Mouse (Mus musculus): ENCODE measurements at regions not wholly inside any gene's neighbourhood (a gene's known extent, or its start where the extent isn't known, plus 50 kb on each side); places are given as distances from the start of the nearest gene placed in this dataset.

DNA sequence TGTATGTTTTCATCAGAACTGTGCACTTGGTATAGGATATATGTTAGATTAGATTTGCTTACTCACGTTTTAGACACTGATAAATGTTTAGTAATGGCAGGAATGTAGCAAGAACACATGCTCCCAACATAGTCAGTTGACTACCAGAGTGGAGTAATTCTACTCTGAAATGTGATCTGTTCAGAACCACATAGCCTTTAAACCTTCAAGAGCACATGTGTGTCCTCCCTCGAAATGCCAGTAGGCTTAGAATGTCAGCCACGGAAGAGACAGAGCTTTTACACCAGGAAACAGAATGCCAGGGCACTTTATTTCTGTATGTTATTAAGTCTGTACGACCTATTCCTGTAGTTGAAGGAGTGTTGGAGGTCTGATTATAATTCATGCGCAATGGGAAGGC, 51.3 kb upstream of the Cd28 start:
- Histone ChIP-seq H3K36me3 (ENCODE audit: control insufficient read depth in 1 of 2, insufficient read depth in 2 of 2, low read length in 2 of 2) (no peaks in the 10 kb centered on the region), H3K9me3 (replicated peaks; ENCODE audit: insufficient read depth, low read length) (no peaks in the 10 kb centered on the region), H3K27me3 (ENCODE audit: control insufficient read depth in 1 of 2, insufficient read depth in 2 of 2, low read length in 2 of 2) (no peaks in the 10 kb centered on the region; a peak in 1 of 4 replicates), H3K79me2 (ENCODE audit: control insufficient read depth, insufficient read depth, low read length, poor library complexity) (no peaks in the 10 kb centered on the region), H3K4me1 (ENCODE audit: control insufficient read depth in 1 of 2, insufficient read depth in 2 of 2, low read length in 2 of 2) (no peaks in the 10 kb centered on the region), H3K9ac (ENCODE audit: control insufficient read depth, low read depth, low read length, poor library complexity, severe bottlenecking) (no peak overlapping the region), H3K27ac (ENCODE audit: control insufficient read depth, low read depth, low read length) (no peak overlapping the region), H3K4me3 (ENCODE audit: control insufficient read depth in 1 of 2, insufficient read depth in 1 of 2, low read depth in 2 of 2, low read length in 2 of 2) (no peak overlapping the region)
- TF ChIP-seq ZNF384 (IDR thresholded peaks at IDR 0.05; ENCODE audit: low read depth, low read length) (no peak), MEF2A (IDR thresholded peaks at IDR 0.05; ENCODE audit: extremely low read depth, insufficient replicate concordance, low read depth, low read length, poor library complexity, severe bottlenecking) (no peak), MYC (IDR thresholded peaks at IDR 0.05; ENCODE audit: low read depth, low read length) (no peak), GATA1 (IDR thresholded peaks at IDR 0.05; ENCODE audit: low read depth, low read length) (no peak), MAX (IDR thresholded peaks at IDR 0.05; ENCODE audit: low read length) (no peak), ELF1 (IDR thresholded peaks at IDR 0.05; ENCODE audit: low read depth, low read length) (no peak), TAL1 (IDR thresholded peaks at IDR 0.05; ENCODE audit: low read length) (no peak), CHD1 (IDR thresholded peaks at IDR 0.05; ENCODE audit: low read depth, low read length) (no peak)
- DNase-seq (ENCODE audit: low read depth, low spot score), result no peak

DNA sequence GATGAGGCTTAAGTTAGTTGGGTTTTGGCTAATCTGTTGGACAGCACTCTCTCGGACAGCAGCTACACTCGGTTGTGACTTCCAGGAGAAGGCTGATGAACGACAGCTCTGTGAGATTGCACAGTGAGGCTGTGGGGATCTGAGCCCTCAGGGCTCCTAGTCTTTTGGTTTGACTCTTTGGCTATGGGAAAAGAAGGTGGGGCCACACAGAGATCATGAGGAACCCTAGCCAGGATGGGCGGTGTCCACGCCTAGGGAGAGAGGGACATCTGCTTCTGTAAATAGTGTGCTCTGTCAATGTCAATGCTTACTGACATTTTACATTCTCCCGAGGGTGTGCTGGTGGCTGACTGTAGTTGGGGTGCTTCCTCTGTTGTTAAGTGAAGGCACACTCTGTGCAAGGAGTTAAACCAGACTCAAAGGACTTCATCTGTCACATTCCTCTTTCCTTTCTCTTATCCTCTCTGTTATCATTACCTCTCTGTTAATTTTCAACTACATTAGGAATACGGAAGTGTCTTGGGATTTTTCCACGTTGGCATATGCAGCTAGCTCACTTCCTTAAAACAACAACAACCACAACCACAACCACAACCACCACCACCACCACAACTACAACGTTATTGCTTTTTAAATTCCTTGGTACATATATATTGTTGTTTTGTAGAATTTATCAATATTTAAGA, 54.2 kb upstream of the Cd28 start:
- H3K9me3 ChIP-seq (replicated peaks; ENCODE audit: insufficient read depth, low read length), result no peaks in the 10 kb centered on the region

DNA sequence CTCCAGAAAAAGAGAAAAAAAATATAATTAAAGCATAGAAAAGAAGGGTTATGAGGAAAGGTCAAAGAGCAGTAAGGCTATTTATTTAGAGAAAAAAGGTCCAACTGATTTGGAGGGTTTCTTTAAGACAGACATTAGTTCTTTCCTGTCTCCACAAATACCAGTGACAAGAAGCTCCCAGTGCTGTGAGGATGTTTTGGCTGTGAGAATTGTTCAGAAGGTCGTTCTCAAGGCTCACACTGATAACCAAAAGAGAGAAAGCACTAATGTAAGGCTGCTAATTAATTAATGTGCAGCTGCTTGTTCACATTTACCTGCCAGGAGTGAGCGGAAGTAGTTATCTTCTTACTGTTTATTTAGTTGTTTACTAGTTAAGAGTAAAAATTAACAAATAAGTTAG, 54.7 kb upstream of the Cd28 start:
- Histone ChIP-seq H3K9me3 (replicated peaks; ENCODE audit: insufficient read depth, low read length) (no peaks in the 10 kb centered on the region), H3K9ac (ENCODE audit: control insufficient read depth, low read depth, low read length, poor library complexity, severe bottlenecking) (no peak overlapping the region), H3K36me3 (ENCODE audit: control insufficient read depth in 1 of 2, insufficient read depth in 2 of 2, low read length in 2 of 2) (no peaks in the 10 kb centered on the region), H3K4me1 (ENCODE audit: control insufficient read depth in 1 of 2, insufficient read depth in 2 of 2, low read length in 2 of 2) (no peaks in the 10 kb centered on the region), H3K4me3 (ENCODE audit: control insufficient read depth in 1 of 2, insufficient read depth in 1 of 2, low read depth in 2 of 2, low read length in 2 of 2) (no peak overlapping the region), H3K27me3 (ENCODE audit: control insufficient read depth in 1 of 2, insufficient read depth in 2 of 2, low read length in 2 of 2) (no peaks in the 10 kb centered on the region; a peak in 1 of 4 replicates), H3K79me2 (ENCODE audit: control insufficient read depth, insufficient read depth, low read length, poor library complexity) (no peaks in the 10 kb centered on the region), H3K27ac (ENCODE audit: control insufficient read depth, low read depth, low read length) (no peak overlapping the region)
- TF ChIP-seq MAFK (IDR thresholded peaks at IDR 0.05; ENCODE audit: borderline replicate concordance, low read depth, low read length) (no peak), EP300 (IDR thresholded peaks at IDR 0.05; ENCODE audit: low read depth in 1 of 2, low read length in 2 of 2) (no peak), HCFC1 (IDR thresholded peaks at IDR 0.05; ENCODE audit: low read depth, low read length) (no peak), KAT2A (conservative IDR thresholded peaks at IDR 0.05; ENCODE audit: low read depth, low read length) (no peak), POLR2AphosphoS2 (IDR thresholded peaks at IDR 0.05; ENCODE audit: low read length) (no peak), MYB (IDR thresholded peaks at IDR 0.05; ENCODE audit: low read depth, low read length) (no peak), TAL1 (IDR thresholded peaks at IDR 0.05; ENCODE audit: low read length) (no peak), E2F4 (IDR thresholded peaks at IDR 0.05; ENCODE audit: borderline replicate concordance, low read depth, low read length) (no peak), MEF2A (IDR thresholded peaks at IDR 0.05; ENCODE audit: extremely low read depth, insufficient replicate concordance, low read depth, low read length, poor library complexity, severe bottlenecking) (no peak), ZKSCAN1 (IDR thresholded peaks at IDR 0.05; ENCODE audit: low read depth, low read length) (no peak), UBTF (IDR thresholded peaks at IDR 0.05; ENCODE audit: borderline replicate concordance, insufficient read depth, low read depth, low read length) (no peak)
- DNase-seq (ENCODE audit: low read depth, low spot score), result no peak

More for the DNA sequence above, 54.2 kb upstream of the Cd28 start:
- Histone ChIP-seq H3K4me1 (ENCODE audit: control insufficient read depth in 1 of 2, insufficient read depth in 2 of 2, low read length in 2 of 2) (no peaks in the 10 kb centered on the region), H3K79me2 (ENCODE audit: control insufficient read depth, insufficient read depth, low read length, poor library complexity) (no peaks in the 10 kb centered on the region), H3K27ac (ENCODE audit: control insufficient read depth, low read depth, low read length) (no peak overlapping the region), H3K4me3 (ENCODE audit: control insufficient read depth in 1 of 2, insufficient read depth in 1 of 2, low read depth in 2 of 2, low read length in 2 of 2) (no peak overlapping the region), H3K27me3 (ENCODE audit: control insufficient read depth in 1 of 2, insufficient read depth in 2 of 2, low read length in 2 of 2) (no peaks in the 10 kb centered on the region; a peak in 1 of 4 replicates), H3K9ac (ENCODE audit: control insufficient read depth, low read depth, low read length, poor library complexity, severe bottlenecking) (no peak overlapping the region), H3K36me3 (ENCODE audit: control insufficient read depth in 1 of 2, insufficient read depth in 2 of 2, low read length in 2 of 2) (no peaks in the 10 kb centered on the region)
- peak; percentile 1 for DNase-seq (ENCODE audit: low read depth, low spot score)
- no peak for TF ChIP-seq CHD1 (IDR thresholded peaks at IDR 0.05; ENCODE audit: low read depth, low read length)
- TF ChIP-seq JUND (IDR thresholded peaks at IDR 0.05; ENCODE audit: low read depth, low read length), result no peak
- TF ChIP-seq GABPA (IDR thresholded peaks at IDR 0.05; ENCODE audit: low read depth, low read length), result no peak
- no peak for TF ChIP-seq MYC (IDR thresholded peaks at IDR 0.05; ENCODE audit: low read depth, low read length)
- no peak for TF ChIP-seq POLR2AphosphoS5 (IDR thresholded peaks at IDR 0.05; ENCODE audit: borderline replicate concordance, low read depth, low read length)
